Mouse (Mus musculus): ENCODE measurements around the gene Soga1. TPM values are rescaled to one million over a fixed set of nuclear protein-coding genes. Genes with fewer than 3 reads are reported as not detected.

Soga1 gene
- polyA plus RNA-seq, 1 experiment from 2014 or later = 5.0 TPM

GRCm38 (mm10) chr2:157052448-157052847, 26.6 kb downstream of the Soga1 start:
- no peaks in the 10 kb centered on the region for H3K9me3 ChIP-seq
- no peak overlapping the region for H3K9ac ChIP-seq (replicated peaks)
- H3K27me3 ChIP-seq = no peaks in the 10 kb centered on the region
- no peak overlapping the region for H3K27ac ChIP-seq
- no peak overlapping the region for H3K4me2 ChIP-seq
- ATAC-seq (ENCODE audit: insufficient number of reproducible peaks, insufficient read depth, low FRiP score, low TSS enrichment, low read depth) = no peak
- 85% methylated on average over 8 of the region's 8 CpGs for WGBS
- H3K4me1 ChIP-seq (replicated peaks) = peaks cover 8% of the 10 kb centered on the region; the same call in 1 of the 2 replicates
- no peak overlapping the region for H3K4me3 ChIP-seq (replicated peaks)
- peaks cover 90% of the 10 kb centered on the region for H3K36me3 ChIP-seq

GRCm38 (mm10) chr2:157049831-157050243, 29.2 kb downstream of the Soga1 start:
- Histone ChIP-seq H3K9ac (replicated peaks) (no peak overlapping the region), H3K4me1 (replicated peaks) (peaks cover 8% of the 10 kb centered on the region; the same call in 1 of the 2 replicates), H3K36me3 (peaks cover 96% of the 10 kb centered on the region), H3K27me3 (no peaks in the 10 kb centered on the region), H3K27ac (no peak overlapping the region), H3K4me2 (no peak overlapping the region), H3K9me3 (0 out of 2 replicates have a peak, but pooled peaks cover 10% of the 10 kb centered on the region), H3K4me3 (replicated peaks) (no peak overlapping the region)
- no peak for ATAC-seq (ENCODE audit: insufficient number of reproducible peaks, insufficient read depth, low FRiP score, low TSS enrichment, low read depth)
- 83% methylated on average over 8 of the region's 8 CpGs for WGBS

- H3K27ac ChIP-seq = no peak overlapping the region
- no peak for ATAC-seq (ENCODE audit: insufficient number of reproducible peaks, insufficient read depth, low FRiP score, low TSS enrichment, low read depth)
- H3K27me3 ChIP-seq = no peaks in the 10 kb centered on the region
- whole genome bisulfite sequencing = 92% methylated on average over 13 of the region's 13 CpGs
- H3K4me1 ChIP-seq (replicated peaks) = peaks cover 8% of the 10 kb centered on the region; the same call in 1 of the 2 replicates
- H3K4me2 ChIP-seq = no peak overlapping the region
- peaks cover 96% of the 10 kb centered on the region for H3K36me3 ChIP-seq
- H3K4me3 ChIP-seq (replicated peaks) = no peak overlapping the region
- 0 out of 2 replicates have a peak, but pooled peaks cover 10% of the 10 kb centered on the region for H3K9me3 ChIP-seq
- H3K9ac ChIP-seq (replicated peaks) = no peak overlapping the region
Observed at GRCm38 (mm10) chr2:157048395-157049181, 30.5 kb downstream of the Soga1 start.

- no peak overlapping the region for H3K4me2 ChIP-seq
- WGBS = 89% methylated on average over 5 of the region's 5 CpGs
- H3K4me1 ChIP-seq (replicated peaks) = peaks cover 8% of the 10 kb centered on the region; the same call in 1 of the 2 replicates
- H3K9ac ChIP-seq (replicated peaks) = no peak overlapping the region
- no peak overlapping the region for H3K27ac ChIP-seq
- no peaks in the 10 kb centered on the region for H3K27me3 ChIP-seq
- 0 out of 2 replicates have a peak, but pooled peaks cover 10% of the 10 kb centered on the region for H3K9me3 ChIP-seq
- H3K36me3 ChIP-seq = peaks cover 94% of the 10 kb centered on the region
- ATAC-seq (ENCODE audit: insufficient number of reproducible peaks, insufficient read depth, low FRiP score, low TSS enrichment, low read depth) = no peak
- no peak overlapping the region for H3K4me3 ChIP-seq (replicated peaks)
Observed at GRCm38 (mm10) chr2:157046956-157047355, 32.1 kb downstream of the Soga1 start.

- no peak overlapping the region for H3K4me2 ChIP-seq
- no peak for ATAC-seq (ENCODE audit: insufficient number of reproducible peaks, insufficient read depth, low FRiP score, low TSS enrichment, low read depth)
- 0 out of 2 replicates have a peak, but pooled peaks cover 10% of the 10 kb centered on the region for H3K9me3 ChIP-seq
- H3K27ac ChIP-seq = no peak overlapping the region
- H3K9ac ChIP-seq (replicated peaks) = no peak overlapping the region
- peaks cover 8% of the 10 kb centered on the region; the same call in 1 of the 2 replicates for H3K4me1 ChIP-seq (replicated peaks)
- no peak overlapping the region for H3K4me3 ChIP-seq (replicated peaks)
- no peaks in the 10 kb centered on the region for H3K27me3 ChIP-seq
- H3K36me3 ChIP-seq = peaks cover 93% of the 10 kb centered on the region
- 93% methylated on average over 2 of the region's 2 CpGs for WGBS
Observed at GRCm38 (mm10) chr2:157045932-157046331, 33.1 kb downstream of the Soga1 start.

GRCm38 (mm10) chr2:157043987-157044386, 35.1 kb downstream of the Soga1 start:
- H3K36me3 ChIP-seq = peaks cover 93% of the 10 kb centered on the region
- ATAC-seq (ENCODE audit: insufficient number of reproducible peaks, insufficient read depth, low FRiP score, low TSS enrichment, low read depth) = no peak
- 0 out of 2 replicates have a peak, but pooled peaks cover 10% of the 10 kb centered on the region for H3K9me3 ChIP-seq
- H3K4me3 ChIP-seq (replicated peaks) = no peak overlapping the region
- H3K4me2 ChIP-seq = no peak overlapping the region
- H3K9ac ChIP-seq (replicated peaks) = no peak overlapping the region
- no peaks in the 10 kb centered on the region for H3K27me3 ChIP-seq
- H3K27ac ChIP-seq = no peak overlapping the region
- no peaks in the 10 kb centered on the region for H3K4me1 ChIP-seq (replicated peaks)

GRCm38 (mm10) chr2:157043556-157043955, 35.5 kb downstream of the Soga1 start:
- no peaks in the 10 kb centered on the region for H3K4me1 ChIP-seq (replicated peaks)
- peaks cover 93% of the 10 kb centered on the region for H3K36me3 ChIP-seq
- no peak overlapping the region for H3K4me2 ChIP-seq
- H3K27ac ChIP-seq = no peak overlapping the region
- no peak for ATAC-seq (ENCODE audit: insufficient number of reproducible peaks, insufficient read depth, low FRiP score, low TSS enrichment, low read depth)
- no peak overlapping the region for H3K9ac ChIP-seq (replicated peaks)
- H3K9me3 ChIP-seq = 0 out of 2 replicates have a peak, but pooled peaks cover 10% of the 10 kb centered on the region
- H3K27me3 ChIP-seq = no peaks in the 10 kb centered on the region
- 90% methylated on average over 8 of the region's 8 CpGs for WGBS
- no peak overlapping the region for H3K4me3 ChIP-seq (replicated peaks)

GRCm38 (mm10) chr2:157041421-157041820, 37.6 kb downstream of the Soga1 start:
- H3K36me3 ChIP-seq = peaks cover 97% of the 10 kb centered on the region
- 94% methylated on average over 7 of the region's 7 CpGs for WGBS
- ATAC-seq (ENCODE audit: insufficient number of reproducible peaks, insufficient read depth, low FRiP score, low TSS enrichment, low read depth) = no peak
- no peaks in the 10 kb centered on the region for H3K4me1 ChIP-seq (replicated peaks)
- no peak overlapping the region for H3K27ac ChIP-seq
- H3K4me2 ChIP-seq = no peak overlapping the region
- H3K27me3 ChIP-seq = no peaks in the 10 kb centered on the region
- H3K4me3 ChIP-seq (replicated peaks) = no peak overlapping the region
- no peak overlapping the region for H3K9ac ChIP-seq (replicated peaks)
- H3K9me3 ChIP-seq = 0 out of 2 replicates have a peak, but pooled peaks cover 10% of the 10 kb centered on the region

GRCm38 (mm10) chr2:157040649-157041046, 38.4 kb downstream of the Soga1 start:
- H3K27me3 ChIP-seq = no peaks in the 10 kb centered on the region
- H3K27ac ChIP-seq = no peak overlapping the region
- H3K4me3 ChIP-seq (replicated peaks) = no peak overlapping the region
- H3K4me2 ChIP-seq = no peak overlapping the region
- peaks cover 97% of the 10 kb centered on the region for H3K36me3 ChIP-seq
- ATAC-seq (ENCODE audit: insufficient number of reproducible peaks, insufficient read depth, low FRiP score, low TSS enrichment, low read depth) = no peak
- WGBS = 84% methylated on average over 17 of the region's 17 CpGs
- H3K9me3 ChIP-seq = 0 out of 2 replicates have a peak, but pooled peaks cover 5% of the 10 kb centered on the region
- no peaks in the 10 kb centered on the region for H3K4me1 ChIP-seq (replicated peaks)
- H3K9ac ChIP-seq (replicated peaks) = no peak overlapping the region

GRCm38 (mm10) chr2:157039900-157040648, 39.0 kb downstream of the Soga1 start:
- H3K4me3 ChIP-seq (replicated peaks) = no peak overlapping the region
- H3K4me1 ChIP-seq (replicated peaks) = no peaks in the 10 kb centered on the region
- peaks cover 97% of the 10 kb centered on the region for H3K36me3 ChIP-seq
- H3K27ac ChIP-seq = no peak overlapping the region
- WGBS = 93% methylated on average over 49 of the region's 50 CpGs
- H3K4me2 ChIP-seq = no peak overlapping the region
- no peaks in the 10 kb centered on the region for H3K27me3 ChIP-seq
- H3K9ac ChIP-seq (replicated peaks) = no peak overlapping the region
- no peak for ATAC-seq (ENCODE audit: insufficient number of reproducible peaks, insufficient read depth, low FRiP score, low TSS enrichment, low read depth)
- H3K9me3 ChIP-seq = no peaks in the 10 kb centered on the region

GRCm38 (mm10) chr2:157037303-157037702, 41.8 kb downstream of the Soga1 start:
- WGBS = 87% methylated on average over 9 of the region's 9 CpGs
- Histone ChIP-seq H3K9ac (replicated peaks) (no peak overlapping the region), H3K36me3 (peaks cover 94% of the 10 kb centered on the region), H3K27me3 (no peaks in the 10 kb centered on the region), H3K4me2 (no peak overlapping the region), H3K4me3 (replicated peaks) (no peak overlapping the region), H3K4me1 (replicated peaks) (no peaks in the 10 kb centered on the region), H3K9me3 (no peaks in the 10 kb centered on the region), H3K27ac (no peak overlapping the region)
- no peak for ATAC-seq (ENCODE audit: insufficient number of reproducible peaks, insufficient read depth, low FRiP score, low TSS enrichment, low read depth)
